Mouse (Mus musculus): ENCODE measurements at regions not wholly inside any gene's neighbourhood (a gene's known extent, or its start where the extent isn't known, plus 50 kb on each side); places are given as distances from the start of the nearest gene placed in this dataset.
A peak's percentile ranks its signal among the peaks of the same experiment; 100 is the strongest.

- Histone ChIP-seq H3K4me2 (ENCODE audit: low read depth) (no peak overlapping the region), H3K4me1 (ENCODE audit: insufficient read depth) (no peaks in the 10 kb centered on the region), H3K36me3 (ENCODE audit: insufficient read depth) (no peaks in the 10 kb centered on the region), H3K9ac (no peak overlapping the region), H3K4me3 (ENCODE audit: low read depth, low read length) (no peak overlapping the region), H3K27ac (ENCODE audit: low read depth, low read length) (no peak overlapping the region), H3K9me3 (ENCODE audit: low read length) (no peaks in the 10 kb centered on the region), H3K27me3 (ENCODE audit: insufficient read depth, low read length) (no peaks in the 10 kb centered on the region)
- ATAC-seq (no peak), DNase-seq (no peak)
- TF ChIP-seq CTCF (IDR thresholded peaks at IDR 0.05; ENCODE audit: low read depth): no peak
- WGBS: 29% methylated on average over 11 of the region's 11 CpGs
These were observed 153.0 kb upstream of the Med13l start for GRCm38 (mm10) chr5:118407451-118407850.

- Histone ChIP-seq H3K9ac (no peak overlapping the region), H3K4me3 (ENCODE audit: low read depth, low read length) (no peak overlapping the region), H3K27ac (ENCODE audit: low read depth, low read length) (no peak overlapping the region), H3K27me3 (ENCODE audit: insufficient read depth, low read length) (no peaks in the 10 kb centered on the region), H3K4me2 (ENCODE audit: low read depth) (no peak overlapping the region), H3K4me1 (ENCODE audit: insufficient read depth) (no peaks in the 10 kb centered on the region), H3K9me3 (ENCODE audit: low read length) (no peaks in the 10 kb centered on the region), H3K36me3 (ENCODE audit: insufficient read depth) (no peaks in the 10 kb centered on the region)
- ATAC-seq (no peak), DNase-seq (no peak)
- 65% methylated on average over 3 of the region's 3 CpGs for WGBS
- TF ChIP-seq CTCF (IDR thresholded peaks at IDR 0.05; ENCODE audit: low read depth): no peak
These were observed 152.5 kb upstream of the Med13l start for GRCm38 (mm10) chr5:118407973-118408372.

GRCm38 (mm10) chr5:118408826-118409225 lies 151.7 kb upstream of the Med13l start:
- Histone ChIP-seq H3K36me3 (ENCODE audit: insufficient read depth) (no peaks in the 10 kb centered on the region), H3K4me3 (ENCODE audit: low read depth, low read length) (no peak overlapping the region), H3K27ac (ENCODE audit: low read depth, low read length) (no peak overlapping the region), H3K4me2 (ENCODE audit: low read depth) (no peak overlapping the region), H3K9ac (no peak overlapping the region), H3K27me3 (ENCODE audit: insufficient read depth, low read length) (no peaks in the 10 kb centered on the region), H3K9me3 (ENCODE audit: low read length) (no peaks in the 10 kb centered on the region), H3K4me1 (ENCODE audit: insufficient read depth) (peaks cover 4% of the 10 kb centered on the region; the same call in 1 of the 2 replicates)
- TF ChIP-seq CTCF (IDR thresholded peaks at IDR 0.05; ENCODE audit: low read depth): no peak
- 90% methylated on average over 8 of the region's 8 CpGs for WGBS
- DNase-seq (no peak), ATAC-seq (no peak)

GRCm38 (mm10) chr5:118413428-118414282 lies 146.8 kb upstream of the Med13l start:
- H3K36me3 ChIP-seq (ENCODE audit: insufficient read depth): no peaks in the 10 kb centered on the region
- H3K4me1 ChIP-seq (ENCODE audit: insufficient read depth): peaks cover 5% of the 10 kb centered on the region; the same call in 1 of the 2 replicates
- WGBS: 51% methylated on average over 13 of the region's 13 CpGs
- DNase-seq (peak; percentile 80), ATAC-seq (peak; percentile 95)
- no peak overlapping the region for H3K9ac ChIP-seq
- H3K27me3 ChIP-seq (ENCODE audit: insufficient read depth, low read length): no peaks in the 10 kb centered on the region
- peak overlapping the region; percentile 50; the same call in 1 of the 2 replicates for H3K27ac ChIP-seq (ENCODE audit: low read depth, low read length)
- no peaks in the 10 kb centered on the region for H3K9me3 ChIP-seq (ENCODE audit: low read length)
- H3K4me2 ChIP-seq (ENCODE audit: low read depth): 0 out of 2 replicates have a peak overlapping the region, but pooled peaks have one; percentile 11
- no peak for TF ChIP-seq CTCF (IDR thresholded peaks at IDR 0.05; ENCODE audit: low read depth)
- no peak overlapping the region for H3K4me3 ChIP-seq (ENCODE audit: low read depth, low read length)

GRCm38 (mm10) chr5:118419344-118420037 lies 141.0 kb upstream of the Med13l start:
- ATAC-seq: no peak

GRCm38 (mm10) chr5:118421884-118422821 lies 138.3 kb upstream of the Med13l start:
- ATAC-seq (peak; percentile 96), DNase-seq (peak; percentile 94)
- no peaks in the 10 kb centered on the region for H3K9me3 ChIP-seq (ENCODE audit: low read length)
- TF ChIP-seq CTCF (IDR thresholded peaks at IDR 0.05; ENCODE audit: low read depth): no peak
- H3K4me2 ChIP-seq (ENCODE audit: low read depth): peak overlapping the region; percentile 64
- WGBS: 30% methylated on average over 30 of the region's 32 CpGs
- peaks cover 13% of the 10 kb centered on the region for H3K4me1 ChIP-seq (ENCODE audit: insufficient read depth)
- no peaks in the 10 kb centered on the region for H3K27me3 ChIP-seq (ENCODE audit: insufficient read depth, low read length)
- peak overlapping the region; percentile 54 for H3K9ac ChIP-seq
- peak overlapping the region; percentile 84 for H3K27ac ChIP-seq (ENCODE audit: low read depth, low read length)
- H3K36me3 ChIP-seq (ENCODE audit: insufficient read depth): no peaks in the 10 kb centered on the region
- H3K4me3 ChIP-seq (ENCODE audit: low read depth, low read length): peak overlapping the region; percentile 36

More at GRCm38 (mm10) chr5:118419344-118420037, 141.0 kb upstream of the Med13l start:
- Histone ChIP-seq H3K36me3 (ENCODE audit: insufficient read depth) (no peaks in the 10 kb centered on the region), H3K4me3 (ENCODE audit: low read depth, low read length) (no peak overlapping the region), H3K9me3 (ENCODE audit: low read length) (no peaks in the 10 kb centered on the region), H3K27ac (ENCODE audit: low read depth, low read length) (no peak overlapping the region), H3K4me2 (ENCODE audit: low read depth) (no peak overlapping the region), H3K4me1 (ENCODE audit: insufficient read depth) (peaks cover 13% of the 10 kb centered on the region), H3K9ac (no peak overlapping the region), H3K27me3 (ENCODE audit: insufficient read depth, low read length) (no peaks in the 10 kb centered on the region)
- TF ChIP-seq CTCF (IDR thresholded peaks at IDR 0.05; ENCODE audit: low read depth): no peak
- DNase-seq: no peak
- 88% methylated on average over 7 of the region's 7 CpGs for WGBS

All from forebrain, postnatal 0 days (tissue).